Mouse (Mus musculus): Measurements from ENCODE around the gene Mxi1.
A peak's percentile ranks its signal among the peaks of the same experiment; 100 is the strongest.
"Not testable (repeated sequence)": the region's sequence is repeated elsewhere in the genome, so short reads cannot be mapped to it uniquely, and the experiment has no call there.

The Mxi1 gene

GRCm38 (mm10) chr19:53395805-53396204 is 85.5 kb downstream of the Mxi1 start:
- DNase-seq (ENCODE audit: low read depth, low spot score) = not testable (repeated sequence)

GRCm38 (mm10) chr19:53397451-53398233 is 87.3 kb downstream of the Mxi1 start:
- no peak for DNase-seq (ENCODE audit: low read depth, low spot score)

- DNase-seq (ENCODE audit: low read depth, low spot score) = no peak
Measured at GRCm38 (mm10) chr19:53399213-53399612, 88.9 kb downstream of the Mxi1 start.

- DNase-seq (ENCODE audit: low read depth, low spot score) = no peak
Measured at GRCm38 (mm10) chr19:53400332-53401110, 90.2 kb downstream of the Mxi1 start.

- no peak for DNase-seq (ENCODE audit: low read depth, low spot score)
Measured at GRCm38 (mm10) chr19:53402741-53403432, 92.6 kb downstream of the Mxi1 start.

- DNase-seq (ENCODE audit: low read depth, low spot score) = no peak
Measured at GRCm38 (mm10) chr19:53404219-53404836, 94.0 kb downstream of the Mxi1 start.

GRCm38 (mm10) chr19:53404837-53405356 is 94.6 kb downstream of the Mxi1 start:
- no peak for DNase-seq (ENCODE audit: low read depth, low spot score)

GRCm38 (mm10) chr19:53405810-53406209 is 95.5 kb downstream of the Mxi1 start:
- no peak for DNase-seq (ENCODE audit: low read depth, low spot score)

GRCm38 (mm10) chr19:53407350-53407749 is 97.0 kb downstream of the Mxi1 start:
- no peak for DNase-seq (ENCODE audit: low read depth, low spot score)

- no peak for DNase-seq (ENCODE audit: low read depth, low spot score)
Measured at GRCm38 (mm10) chr19:53408398-53408797, 98.1 kb downstream of the Mxi1 start.

GRCm38 (mm10) chr19:53409663-53410307 is 99.5 kb downstream of the Mxi1 start:
- DNase-seq (ENCODE audit: low read depth, low spot score) = no peak

GRCm38 (mm10) chr19:53412149-53412848 is 102.0 kb downstream of the Mxi1 start:
- DNase-seq (ENCODE audit: low read depth, low spot score) = no peak

GRCm38 (mm10) chr19:53413617-53414380 is 103.5 kb downstream of the Mxi1 start:
- DNase-seq (ENCODE audit: low read depth, low spot score) = no peak

- no peak for DNase-seq (ENCODE audit: low read depth, low spot score)
Measured at GRCm38 (mm10) chr19:53414650-53415049, 104.3 kb downstream of the Mxi1 start.

GRCm38 (mm10) chr19:53415198-53415597 is 104.9 kb downstream of the Mxi1 start:
- DNase-seq (ENCODE audit: low read depth, low spot score) = peak; percentile 56

GRCm38 (mm10) chr19:53419834-53420233 is 109.5 kb downstream of the Mxi1 start:
- no peak for DNase-seq (ENCODE audit: low read depth, low spot score)

- DNase-seq (ENCODE audit: low read depth, low spot score) = peak; percentile 42
Measured at GRCm38 (mm10) chr19:53420924-53421582, 110.7 kb downstream of the Mxi1 start.

GRCm38 (mm10) chr19:53421583-53422188 is 111.4 kb downstream of the Mxi1 start:
- DNase-seq (ENCODE audit: low read depth, low spot score) = no peak

Data from telencephalon, adult 2 months (tissue).